Mouse (Mus musculus) spleen, adult 2 months (tissue): Measurements from ENCODE around the gene Snapc4. TPM values are rescaled to one million over a fixed set of nuclear protein-coding genes. Genes with fewer than 3 reads are reported as not detected.

ENCODE experiments used
- DNase-seq, 2 experiments: peaks; one replicate each; pipeline versions ENCODE4 v3.0.0 to v3.0.0-alpha.2; 2012 to 2021; ENCODE audit warnings: low spot score in 2 of 2, low read depth in 1 of 2
- H3K27ac ChIP-seq: fragments of 200-500 bp; 2 replicates; pipeline ENCODE4 v1.5.1; 2012; ENCODE audit warnings: low read length, inconsistent platforms; ENCODE audit not compliant: insufficient read depth
- H3K27me3 ChIP-seq: fragments of 200-500 bp; 2 replicates; pipeline ENCODE4 v1.6.1; 2012; ENCODE audit warnings: mild to moderate bottlenecking, moderate library complexity, low read length, inconsistent platforms; ENCODE audit not compliant: control insufficient read depth, insufficient read depth
- H3K36me3 ChIP-seq: fragments of 200-500 bp; 2 replicates; pipeline ENCODE4 v1.6.1; 2012; ENCODE audit warnings: mild to moderate bottlenecking, low read length, inconsistent platforms; ENCODE audit not compliant: control insufficient read depth, insufficient read depth
- H3K4me1 ChIP-seq: fragments of 200-500 bp; 2 replicates; pipeline ENCODE4 v1.6.1; 2011; ENCODE audit warnings: inconsistent platforms; ENCODE audit not compliant: control insufficient read depth, insufficient read depth, insufficient read length
- H3K4me3 ChIP-seq: fragments of 200-500 bp; 2 replicates; pipeline ENCODE4 v1.5.1; 2011; ENCODE audit warnings: mild to moderate bottlenecking, inconsistent platforms; ENCODE audit not compliant: insufficient read depth, insufficient read length; ENCODE audit errors: extremely low read depth
- CTCF ChIP-seq: fragments of 200-500 bp; IDR thresholded peaks from 2 replicates; pipeline ENCODE4 v1.5.1; 2011; ENCODE audit warnings: mild to moderate bottlenecking, inconsistent platforms; ENCODE audit not compliant: insufficient read depth, insufficient read length, insufficient replicate concordance; ENCODE audit errors: extremely low read depth
- POLR2A ChIP-seq: fragments of 200-500 bp; IDR thresholded peaks from 2 replicates; pipeline ENCODE4 v1.6.1; 2011; ENCODE audit warnings: low read depth, low read length, inconsistent platforms
- WGBS: fragments of 180-500 bp; shearing (Covaris S2); methylation state at CpG from one replicate; pipeline ENCODE4 v1.1.7; 2018; 5-methylcytosine and 5-hydroxymethylcytosine counted together
- polyA plus RNA-seq: library from polyadenylated mRNA; depleted of rRNA; stranded (reverse); fragments of >200 nt; gene quantifications from 2 replicates; pipeline ENCODE4 v1.2.3, GENCODE M21; 2012

The Snapc4 gene
- polyA plus RNA-seq, 1 experiment = 41.1 TPM

DNA sequence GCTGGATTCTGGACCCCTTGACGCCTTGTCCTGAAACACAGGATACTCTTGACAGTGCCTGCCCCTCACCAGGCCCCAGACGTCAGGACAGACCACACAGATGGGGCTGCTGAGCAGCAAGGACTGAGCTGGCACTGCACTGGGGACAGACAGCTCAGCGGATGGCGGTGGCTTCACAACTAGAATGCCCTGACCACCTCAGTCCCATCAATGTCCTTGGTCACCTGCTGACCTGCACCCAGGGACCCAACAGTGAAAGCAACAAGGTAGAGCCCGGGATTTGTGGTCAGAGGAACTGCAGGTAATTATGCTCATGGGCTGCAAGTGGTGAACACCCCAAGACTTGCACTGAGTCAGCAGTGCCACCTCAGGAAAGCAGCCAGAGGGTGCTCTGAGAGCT is 17.5 kb downstream of the Snapc4 start:
- H3K4me1 ChIP-seq = no peaks in the 10 kb centered on the region
- 91% methylated on average over 5 of the region's 5 CpGs for WGBS

GRCm38 (mm10) chr2:26360772-26361171 is 19.7 kb downstream of the Snapc4 start, which contains the start of gene Card9:
TSS of gene Card9 (minus strand) at chr2:26360918.
- Histone ChIP-seq H3K36me3 (peaks cover 6% of the 10 kb centered on the region; the same call in 1 of the 2 replicates), H3K4me1 (no peaks in the 10 kb centered on the region), H3K27me3 (no peaks in the 10 kb centered on the region), H3K4me3 (peak within 1 kb of the TSS; percentile 7; the same call in 1 of the 2 replicates), H3K27ac (no peak within 1 kb of the TSS; the same call in 1 of the 2 replicates)
- DNase-seq = no peak
- 49% methylated on average over 3 of the region's 3 CpGs for WGBS
- TF ChIP-seq POLR2A = no peak
- TF ChIP-seq CTCF = no peak

More for the DNA sequence above, 17.5 kb downstream of the Snapc4 start:
- Histone ChIP-seq H3K27me3 (no peaks in the 10 kb centered on the region), H3K4me3 (no peak overlapping the region), H3K36me3 (peaks cover 19% of the 10 kb centered on the region), H3K27ac (no peak overlapping the region)
- TF ChIP-seq CTCF (no peak), POLR2A (no peak)
- DNase-seq = no peak

DNA sequence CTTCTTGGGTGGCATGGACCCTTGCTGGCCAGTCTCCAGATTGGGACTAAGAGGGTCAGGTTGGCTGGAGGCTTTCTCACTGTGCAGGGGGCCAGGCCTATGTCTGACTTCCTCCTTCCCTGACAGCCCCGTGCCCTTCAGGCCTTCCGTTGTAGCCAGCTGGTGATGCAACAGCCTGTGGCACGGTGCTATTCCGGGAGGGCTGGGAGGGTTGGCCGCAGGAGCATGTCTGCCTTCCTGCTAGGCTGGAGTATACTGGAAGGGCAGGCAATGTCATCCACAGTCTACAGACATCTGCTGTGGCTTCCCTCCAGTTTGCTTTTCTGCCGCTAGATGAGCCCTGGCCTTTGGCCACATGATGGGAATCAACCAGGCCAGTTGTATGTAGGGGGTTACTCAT is 20.5 kb downstream of the Snapc4 start:
- TF ChIP-seq POLR2A (no peak), CTCF (no peak)
- Histone ChIP-seq H3K36me3 (no peaks in the 10 kb centered on the region), H3K4me3 (peak overlapping the region; percentile 7; the same call in 1 of the 2 replicates), H3K27ac (no peak overlapping the region; the same call in 1 of the 2 replicates), H3K4me1 (no peaks in the 10 kb centered on the region), H3K27me3 (no peaks in the 10 kb centered on the region)
- 21% methylated on average over 6 of the region's 6 CpGs for WGBS
- DNase-seq = no peak

DNA sequence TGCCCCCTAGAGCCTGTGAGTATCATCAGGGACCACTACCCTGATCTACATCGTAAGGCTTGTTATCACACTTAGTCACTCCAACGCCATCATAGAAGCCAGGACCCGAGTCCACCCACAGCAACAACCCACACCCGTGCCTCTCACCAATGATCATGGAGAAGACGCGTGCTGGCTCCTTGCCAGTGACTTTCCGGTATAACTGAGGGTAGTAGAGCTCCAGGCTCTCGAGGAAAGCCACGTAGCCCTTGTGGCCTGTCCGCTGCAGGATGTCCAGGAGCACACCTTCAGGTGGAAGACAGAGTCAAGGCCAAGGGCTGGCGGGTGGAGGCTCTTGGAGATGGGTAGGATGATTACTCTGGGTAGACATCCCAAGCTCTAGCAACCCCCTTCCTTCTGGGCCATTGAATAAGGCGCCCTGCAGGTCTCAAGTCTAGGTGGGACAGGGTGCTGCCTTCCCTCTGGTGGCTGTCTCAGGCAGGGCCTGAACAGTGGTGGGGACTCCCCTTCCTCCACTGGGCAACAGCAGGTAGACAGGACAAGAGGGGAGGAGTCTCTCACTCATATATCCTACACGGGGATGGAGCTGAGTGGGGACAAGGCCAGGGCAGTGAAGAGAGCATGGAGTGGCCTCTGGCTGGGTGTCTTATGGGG is 21.7 kb downstream of the Snapc4 start:
- Histone ChIP-seq H3K36me3 (no peaks in the 10 kb centered on the region), H3K27ac (no peak overlapping the region), H3K4me3 (no peak overlapping the region), H3K4me1 (no peaks in the 10 kb centered on the region), H3K27me3 (no peaks in the 10 kb centered on the region)
- no peak for DNase-seq
- TF ChIP-seq CTCF (no peak), POLR2A (no peak)
- 90% methylated on average over 13 of the region's 13 CpGs for WGBS

DNA sequence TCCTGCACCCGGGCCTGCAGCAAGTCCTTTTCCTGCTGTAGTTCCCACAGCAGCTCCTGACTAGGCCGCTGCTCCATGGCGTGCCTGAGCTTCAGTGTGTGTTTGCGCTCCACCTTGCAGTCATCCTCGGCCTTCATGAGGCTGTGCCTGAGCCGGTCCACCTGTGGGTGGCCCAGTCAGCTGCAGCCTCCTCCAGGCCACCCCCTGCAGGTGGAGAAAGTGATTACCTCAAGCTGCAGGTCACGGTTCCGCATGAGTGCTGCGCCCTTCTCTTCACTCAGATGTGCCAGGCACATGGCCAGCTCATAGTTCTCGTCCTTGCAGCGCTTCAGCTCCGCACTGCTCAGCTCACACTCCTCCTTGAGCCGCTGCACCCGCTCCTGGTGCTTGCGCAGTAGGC is 23.0 kb downstream of the Snapc4 start:
- H3K4me3 ChIP-seq = no peak overlapping the region
- H3K36me3 ChIP-seq = no peaks in the 10 kb centered on the region
- WGBS = 85% methylated on average over 15 of the region's 15 CpGs
- H3K27me3 ChIP-seq = no peaks in the 10 kb centered on the region
- no peak for TF ChIP-seq POLR2A
- TF ChIP-seq CTCF = no peak
- H3K27ac ChIP-seq = no peak overlapping the region
- peaks cover 3% of the 10 kb centered on the region for H3K4me1 ChIP-seq
- no peak for DNase-seq

GRCm38 (mm10) chr2:26356678-26357077 is 23.8 kb downstream of the Snapc4 start:
- no peaks in the 10 kb centered on the region for H3K27me3 ChIP-seq
- 71% methylated on average over 7 of the region's 7 CpGs for WGBS
- no peak for TF ChIP-seq POLR2A
- no peak for TF ChIP-seq CTCF
- H3K27ac ChIP-seq = no peak overlapping the region
- DNase-seq = no peak
- peaks cover 4% of the 10 kb centered on the region for H3K4me1 ChIP-seq
- no peak overlapping the region for H3K4me3 ChIP-seq
- no peaks in the 10 kb centered on the region for H3K36me3 ChIP-seq

GRCm38 (mm10) chr2:26356231-26356630 is 24.2 kb downstream of the Snapc4 start:
- Histone ChIP-seq H3K27me3 (no peaks in the 10 kb centered on the region), H3K4me1 (peaks cover 6% of the 10 kb centered on the region), H3K4me3 (no peak overlapping the region), H3K27ac (no peak overlapping the region), H3K36me3 (no peaks in the 10 kb centered on the region)
- 77% methylated on average over 4 of the region's 4 CpGs for WGBS
- DNase-seq = no peak
- TF ChIP-seq CTCF (no peak), POLR2A (no peak)
